26 mouse cellular contexts compared by ENCODE assay signal in the genomic region with DNA sequence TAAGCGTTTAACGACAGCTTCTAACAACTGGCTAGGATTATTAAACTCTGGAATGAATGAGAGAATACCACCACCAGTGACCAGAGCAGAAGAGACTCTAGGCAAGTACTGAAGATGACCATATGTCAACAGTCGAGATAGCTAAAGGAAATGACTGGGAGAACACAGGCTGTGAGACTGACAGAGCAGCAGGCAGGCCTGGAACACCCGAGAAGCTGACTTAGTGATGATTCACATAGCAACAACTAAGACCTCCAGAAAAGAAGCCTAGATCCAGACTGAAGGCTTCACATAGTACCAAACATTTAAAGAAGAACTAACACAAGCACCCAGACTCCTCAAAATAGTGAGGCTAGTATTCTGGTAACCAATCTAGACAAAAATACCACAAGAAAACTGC. TPM values are rescaled to one million over a fixed set of nuclear protein-coding genes. Genes with fewer than 3 reads are reported as not detected.
DNase-seq lines count a peak whose midpoint lies in the region; ATAC-seq and TF ChIP-seq lines count a peak whose summit lies in the region.
"Had no signal": no experiment of that assay in that cellular context is flagged by ENCODE, and none has a peak within 500 bp of the region (broad histone marks: within the 10 kb centered on the region; RNA-seq: fewer than 3 reads in every experiment).

No protein-coding gene starts in this region.

- H3K36me3 ChIP-seq in megakaryocyte, embryonic 14.5 days (replicated peaks; ENCODE audit: low read length), result peaks cover 44% of the 10 kb centered on the region
- no peaks in the 10 kb centered on the region for H3K36me3 ChIP-seq in hindbrain, embryonic 11.5 days (ENCODE audit: control insufficient read depth, insufficient read depth, low read length)

- H3K9me3 ChIP-seq in megakaryocyte, embryonic 14.5 days, result no peaks in the 10 kb centered on the region
- no peaks in the 10 kb centered on the region for H3K9me3 ChIP-seq in hindbrain, embryonic 11.5 days (ENCODE audit: control insufficient read depth, low read length)
- H3K9me3 ChIP-seq: embryonic facial prominence, embryonic 12.5 days; embryonic facial prominence, embryonic 15.5 days; forebrain, embryonic 12.5 days; G1E; hindbrain, embryonic 10.5 days had no signal

- TF ChIP-seq CTCF in lung, adult 2 months (IDR thresholded peaks at IDR 0.05; ENCODE audit: insufficient read depth, low read length), result no peak

- H3K4me3 ChIP-seq in megakaryocyte, embryonic 14.5 days (replicated peaks), result peak overlapping the region; percentile 71
- no peak overlapping the region for H3K4me3 ChIP-seq in lung, adult 2 months (replicated peaks; ENCODE audit: extremely low read depth, low read depth, low read length)
- H3K4me3 ChIP-seq in hindbrain, embryonic 11.5 days (ENCODE audit: low read depth, low read length), result no peak overlapping the region
- H3K4me3 ChIP-seq: embryonic facial prominence, embryonic 12.5 days; embryonic facial prominence, embryonic 15.5 days; forebrain, embryonic 12.5 days; hindbrain, embryonic 10.5 days had no signal

- H3K4me2 ChIP-seq in hindbrain, embryonic 11.5 days (replicated peaks; ENCODE audit: low read depth, low read length), result no peak overlapping the region
- H3K4me2 ChIP-seq: embryonic facial prominence, embryonic 12.5 days; embryonic facial prominence, embryonic 15.5 days; forebrain, embryonic 12.5 days; heart, embryonic 11.5 days; hindbrain, embryonic 14.5 days had no signal

- H3K27me3 ChIP-seq in megakaryocyte, embryonic 14.5 days (replicated peaks), result no peaks in the 10 kb centered on the region
- no peaks in the 10 kb centered on the region for H3K27me3 ChIP-seq in hindbrain, embryonic 11.5 days (ENCODE audit: control insufficient read depth, insufficient read depth, low read length)
- H3K27me3 ChIP-seq: CH12.LX; embryonic facial prominence, embryonic 12.5 days; embryonic facial prominence, embryonic 15.5 days; forebrain, embryonic 12.5 days had no signal

- peaks cover 59% of the 10 kb centered on the region for H3K4me1 ChIP-seq in megakaryocyte, embryonic 14.5 days
- H3K4me1 ChIP-seq in lung, adult 2 months (ENCODE audit: control insufficient read depth, insufficient read depth, low read length), result peaks cover 2% of the 10 kb centered on the region; the same call in 1 of the 2 replicates
- no peaks in the 10 kb centered on the region for H3K4me1 ChIP-seq in hindbrain, embryonic 11.5 days (replicated peaks; ENCODE audit: control insufficient read depth, insufficient read depth, low read length)
- H3K4me1 ChIP-seq: embryonic facial prominence, embryonic 12.5 days; embryonic facial prominence, embryonic 15.5 days; hindbrain, embryonic 10.5 days had no signal

- DNase-seq in frontal cortex, postnatal 10 days (ENCODE audit: low spot score in 2 of 2), result no peak
- DNase-seq in 416B (ENCODE audit: low read depth), result peak; percentile 74
- peak; percentile 67 for DNase-seq in brain, adult 2 months (ENCODE audit: low read depth, low spot score)
- DNase-seq in lung, adult 2 months, result no peak
- DNase-seq in hindbrain, embryonic 11.5 days (ENCODE audit: low spot score), result no peak
- DNase-seq: adrenal gland, adult 2 months; adrenal gland, postnatal 14 days; B cell, adult 2 months; cerebellum, adult 11-12 months; cerebellum, adult 9-10 months; gastrocnemius, postnatal 36 days had no signal

- no peak overlapping the region for H3K9ac ChIP-seq in hindbrain, embryonic 11.5 days (ENCODE audit: low read depth, low read length)
- H3K9ac ChIP-seq: embryonic facial prominence, embryonic 12.5 days; embryonic facial prominence, embryonic 15.5 days; forebrain, embryonic 12.5 days; hindbrain, embryonic 14.5 days had no signal

- 40% methylated on average over 4 of the region's 4 CpGs for WGBS in lung, adult 2 months
- WGBS in hindbrain, embryonic 11.5 days, result 72% methylated on average over 4 of the region's 4 CpGs

- H3K27ac ChIP-seq in hindbrain, embryonic 11.5 days (ENCODE audit: low read depth, low read length), result no peak overlapping the region
- H3K27ac ChIP-seq: embryonic facial prominence, embryonic 12.5 days; embryonic facial prominence, embryonic 15.5 days; forebrain, embryonic 12.5 days; hindbrain, embryonic 10.5 days; hindbrain, embryonic 14.5 days; hindbrain, postnatal 0 days had no signal

- ATAC-seq in frontal cortex, adult (ENCODE audit: low TSS enrichment), result peak; percentile 57; the same call in 1 of the 2 replicates
- no peak for ATAC-seq in megakaryocyte, adult 5-6 weeks (ENCODE audit: poor library complexity, severe bottlenecking)
- ATAC-seq in hindbrain, embryonic 11.5 days (ENCODE audit: low FRiP score), result no peak
- ATAC-seq: forebrain, embryonic 16.5 days; hindbrain, postnatal 0 days; inflammation-experienced regulatory T-cells, adult 6 months; intestine, embryonic 16.5 days had no signal

- no peak for TF ChIP-seq POLR2A in lung, adult 2 months (IDR thresholded peaks at IDR 0.05; ENCODE audit: borderline replicate concordance, extremely low read depth, low read depth, low read length)

RNA-seq across cellular contexts. Expression of a gene that starts 17.1 kb away (rescaled TPM):
- polyA plus RNA-seq in megakaryocyte, embryonic 14.5 days (2012; ENCODE audit: insufficient read depth, low replicate concordance), result 80.8 and 188 TPM in 2 replicates
- 63.0 and 80.0 TPM in 2 replicates for total RNA-seq in megakaryocyte, adult 5-6 weeks (2015)
- total RNA-seq in megakaryocyte, adult 5-6 weeks (2017), result 104 and 106 TPM in 2 replicates
- 140 and 145 TPM in 2 replicates for polyA plus RNA-seq in lung, adult 2 months (2012; rRNA removed)
- polyA plus RNA-seq in hindbrain, embryonic 11.5 days (2014; fragmentation: Nextera tagmentation; extraction: Ambion mirVana), result 154 and 157 TPM in 2 replicates

RNA-seq across cellular contexts. Expression of a gene that starts 54.2 kb away (rescaled TPM):
- polyA plus RNA-seq in megakaryocyte, embryonic 14.5 days (2012; ENCODE audit: insufficient read depth, low replicate concordance), result 90.3 and 158 TPM in 2 replicates
- total RNA-seq in megakaryocyte, adult 5-6 weeks (2015), result 23.4 and 25.9 TPM in 2 replicates
- 34.8 and 34.9 TPM in 2 replicates for total RNA-seq in megakaryocyte, adult 5-6 weeks (2017)
- 50.3 and 61.0 TPM in 2 replicates for polyA plus RNA-seq in lung, adult 2 months (2012; rRNA removed)
- polyA plus RNA-seq in hindbrain, embryonic 11.5 days (2014; fragmentation: Nextera tagmentation; extraction: Ambion mirVana), result 36.0 and 37.4 TPM in 2 replicates

Comparison
In these comparisons a context has a peak if more than half of its experiments do, and no peak if none do; other contexts are left out.
1. DNase-seq: peak in 416B (single experiment) and brain, adult 2 months (single experiment); none in frontal cortex, postnatal 10 days (0 of 2), lung, adult 2 months (single experiment) and hindbrain, embryonic 11.5 days (single experiment).